Mouse (Mus musculus) liver, adult 2 months (tissue): Measurements from ENCODE around the gene Focad. TPM values are rescaled to one million over a fixed set of nuclear protein-coding genes. Genes with fewer than 3 reads are reported as not detected.

ENCODE experiments used
- DNase-seq: peaks from one replicate; pipeline ENCODE4 v3.0.0-alpha.2; 2011; ENCODE audit warnings: low read depth, low spot score; ENCODE audit errors: extremely low read depth
- H3K27ac ChIP-seq: fragments of 200-500 bp; replicated peaks from 2 replicates; pipeline ENCODE4 v1.5.1; 2012; ENCODE audit warnings: low read depth, mild to moderate bottlenecking, control low read depth, inconsistent platforms, low read length; ENCODE audit not compliant: insufficient read depth
- H3K27me3 ChIP-seq: fragments of 200-500 bp; 2 replicates; pipeline ENCODE4 v1.6.1; 2012; ENCODE audit warnings: mild to moderate bottlenecking, moderate library complexity, low read length, inconsistent platforms; ENCODE audit not compliant: control insufficient read depth, insufficient read depth
- H3K36me3 ChIP-seq: fragments of 200-500 bp; 2 replicates; pipeline ENCODE4 v1.6.1; 2012; ENCODE audit warnings: low read length, inconsistent platforms; ENCODE audit not compliant: control insufficient read depth, insufficient read depth
- H3K4me1 ChIP-seq: fragments of 200-500 bp; 2 replicates; pipeline ENCODE4 v1.6.1; 2011; ENCODE audit warnings: low read length; ENCODE audit not compliant: control insufficient read depth, insufficient read depth
- H3K4me3 ChIP-seq: fragments of 200-500 bp; 2 replicates; pipeline ENCODE4 v1.5.1; 2011; ENCODE audit warnings: low read depth, mild to moderate bottlenecking, control low read depth, low read length, moderate library complexity; ENCODE audit not compliant: insufficient read depth
- H3K79me2 ChIP-seq: fragments of 200-500 bp; 2 replicates; pipeline ENCODE4 v1.6.1; 2012; ENCODE audit warnings: inconsistent platforms, mild to moderate bottlenecking, low read length, moderate library complexity; ENCODE audit not compliant: control insufficient read depth, insufficient read depth
- H3K9ac ChIP-seq: fragments of 200-500 bp; 2 replicates; pipeline ENCODE4 v1.6.1; 2012; ENCODE audit warnings: low read depth, mild to moderate bottlenecking, control low read depth, inconsistent platforms, low read length
- CTCF ChIP-seq: fragments of 200-500 bp; IDR thresholded peaks from 2 replicates; pipeline ENCODE4 v1.5.1; 2011; ENCODE audit warnings: low read depth, low read length, control low read depth
- POLR2A ChIP-seq: fragments of 200-500 bp; IDR thresholded peaks from 2 replicates; pipeline ENCODE4 v1.6.1; 2011; ENCODE audit warnings: low read length, control low read depth; ENCODE audit not compliant: insufficient read depth; ENCODE audit errors: extremely low read depth
- WGBS: fragments of 180-500 bp; shearing (Covaris S2); methylation state at CpG from one replicate; pipeline ENCODE4 v1.1.7; 2018; 5-methylcytosine and 5-hydroxymethylcytosine counted together
- polyA plus RNA-seq: library from polyadenylated mRNA; depleted of rRNA; stranded (reverse); fragments of >200 nt; gene quantifications from 2 replicates; pipeline ENCODE4 v1.2.3, GENCODE M21; 2012
- total RNA-seq: library from RNA; depleted of rRNA; stranded (reverse); fragments of >200 nt; gene quantifications from 2 replicates; pipeline ENCODE4 v1.2.3, GENCODE M21; 2014

Focad gene
- total and polyA plus RNA-seq, 2 experiments, result 6.4 to 11.1 TPM

GRCm38 (mm10) chr4:88218286-88218685 lies 123.9 kb downstream of the Focad start:
- H3K4me3 ChIP-seq, result no peak overlapping the region
- no peak overlapping the region for H3K27ac ChIP-seq
- no peak overlapping the region for H3K9ac ChIP-seq
- no peaks in the 10 kb centered on the region for H3K79me2 ChIP-seq
- no peak for TF ChIP-seq POLR2A
- no peak for TF ChIP-seq CTCF
- 91% methylated on average over 6 of the region's 6 CpGs for WGBS
- H3K4me1 ChIP-seq, result no peaks in the 10 kb centered on the region
- DNase-seq, result no peak
- H3K36me3 ChIP-seq, result no peaks in the 10 kb centered on the region
- no peaks in the 10 kb centered on the region for H3K27me3 ChIP-seq

- Histone ChIP-seq H3K36me3 (no peaks in the 10 kb centered on the region), H3K27ac (no peak overlapping the region), H3K27me3 (no peaks in the 10 kb centered on the region), H3K4me3 (no peak overlapping the region), H3K9ac (no peak overlapping the region), H3K79me2 (no peaks in the 10 kb centered on the region), H3K4me1 (no peaks in the 10 kb centered on the region)
- TF ChIP-seq POLR2A (no peak), CTCF (no peak)
- WGBS, result 75% methylated on average over 2 of the region's 2 CpGs
- no peak for DNase-seq
These were observed 124.4 kb downstream of the Focad start for GRCm38 (mm10) chr4:88218797-88219196.

GRCm38 (mm10) chr4:88231375-88231774 lies 136.9 kb downstream of the Focad start:
- Histone ChIP-seq H3K27me3 (no peaks in the 10 kb centered on the region), H3K27ac (no peak overlapping the region), H3K36me3 (no peaks in the 10 kb centered on the region; the same call in 1 of the 2 replicates), H3K9ac (no peak overlapping the region), H3K4me3 (no peak overlapping the region), H3K79me2 (no peaks in the 10 kb centered on the region), H3K4me1 (no peaks in the 10 kb centered on the region)
- no peak for TF ChIP-seq POLR2A
- TF ChIP-seq CTCF, result no peak
- WGBS, result 96% methylated on average over 3 of the region's 3 CpGs
- no peak for DNase-seq

GRCm38 (mm10) chr4:88235941-88236340 lies 141.5 kb downstream of the Focad start:
- Histone ChIP-seq H3K27me3 (no peaks in the 10 kb centered on the region), H3K79me2 (no peaks in the 10 kb centered on the region), H3K4me1 (no peaks in the 10 kb centered on the region), H3K36me3 (no peaks in the 10 kb centered on the region; the same call in 1 of the 2 replicates), H3K4me3 (no peak overlapping the region), H3K27ac (no peak overlapping the region), H3K9ac (no peak overlapping the region)
- DNase-seq, result no peak
- WGBS, result 65% methylated on average over 6 of the region's 6 CpGs
- no peak for TF ChIP-seq CTCF
- TF ChIP-seq POLR2A, result no peak

- H3K27ac ChIP-seq, result no peak overlapping the region
- no peak overlapping the region for H3K4me3 ChIP-seq
- no peaks in the 10 kb centered on the region for H3K4me1 ChIP-seq
- H3K9ac ChIP-seq, result no peak overlapping the region
- no peak for DNase-seq
- H3K79me2 ChIP-seq, result no peaks in the 10 kb centered on the region
- no peaks in the 10 kb centered on the region for H3K36me3 ChIP-seq
- H3K27me3 ChIP-seq, result no peaks in the 10 kb centered on the region
- TF ChIP-seq CTCF (no peak), POLR2A (no peak)
- WGBS, result 91% methylated on average over 12 of the region's 12 CpGs
These were observed 142.7 kb downstream of the Focad start for GRCm38 (mm10) chr4:88236926-88237756.

- H3K9ac ChIP-seq, result no peak overlapping the region
- no peak overlapping the region for H3K27ac ChIP-seq
- H3K79me2 ChIP-seq, result no peaks in the 10 kb centered on the region
- H3K27me3 ChIP-seq, result no peaks in the 10 kb centered on the region
- H3K36me3 ChIP-seq, result no peaks in the 10 kb centered on the region
- no peak for TF ChIP-seq CTCF
- no peak for TF ChIP-seq POLR2A
- H3K4me3 ChIP-seq, result no peak overlapping the region
- DNase-seq, result no peak
- WGBS, result 91% methylated on average over 7 of the region's 7 CpGs
- no peaks in the 10 kb centered on the region for H3K4me1 ChIP-seq
These were observed 143.9 kb downstream of the Focad start for GRCm38 (mm10) chr4:88238351-88238750.
